ENCODE assay signal across 8 mouse cellular contexts in genomic region chr3:126639098-126639513, GRCm38 (mm10). TPM values are rescaled to one million over a fixed set of nuclear protein-coding genes. Genes with fewer than 3 reads are reported as not detected.
A peak's percentile ranks its signal among the peaks of the same experiment; 100 is the strongest.
DNase-seq lines count a peak whose midpoint lies in the region; ATAC-seq and TF ChIP-seq lines count a peak whose summit lies in the region.

No protein-coding gene starts in this region.

- no peak overlapping the region for H3K27ac ChIP-seq in neural tube, embryonic 11.5 days (ENCODE audit: low read depth, low read length)
- H3K27ac ChIP-seq in intestine, embryonic 16.5 days (ENCODE audit: low read length), result peak overlapping the region; percentile 80; the same call in 1 of the 2 replicates
- H3K27ac ChIP-seq in stomach, postnatal 0 days (replicated peaks), result peak overlapping the region; percentile 59; the same call in 1 of the 2 replicates

- H3K9ac ChIP-seq in neural tube, embryonic 11.5 days (ENCODE audit: low read length), result no peak overlapping the region
- no peak overlapping the region for H3K9ac ChIP-seq in intestine, embryonic 16.5 days (ENCODE audit: low read depth, low read length)
- H3K9ac ChIP-seq in stomach, postnatal 0 days (ENCODE audit: low read length), result no peak overlapping the region

- H3K9me3 ChIP-seq in neural tube, embryonic 11.5 days (ENCODE audit: control insufficient read depth, low read length), result no peaks in the 10 kb centered on the region
- no peaks in the 10 kb centered on the region for H3K9me3 ChIP-seq in intestine, embryonic 16.5 days (ENCODE audit: control insufficient read depth, low read length)
- H3K9me3 ChIP-seq in stomach, postnatal 0 days (ENCODE audit: control insufficient read depth, low read length), result no peaks in the 10 kb centered on the region

- TF ChIP-seq EP300 in stomach, postnatal 0 days (optimal IDR thresholded peaks at IDR 0.05), result no peak

- peak; percentile 32 for TF ChIP-seq CTCF in stomach, postnatal 0 days (IDR thresholded peaks at IDR 0.05; ENCODE audit: low read depth)

- H3K4me2 ChIP-seq in neural tube, embryonic 11.5 days (ENCODE audit: low read depth), result no peak overlapping the region
- no peak overlapping the region for H3K4me2 ChIP-seq in intestine, embryonic 16.5 days (ENCODE audit: low read depth, low read length)
- H3K4me2 ChIP-seq in stomach, postnatal 0 days (replicated peaks; ENCODE audit: low read depth), result no peak overlapping the region

- no peaks in the 10 kb centered on the region for H3K27me3 ChIP-seq in neural tube, embryonic 11.5 days (ENCODE audit: control insufficient read depth, insufficient read depth, low read length)
- no peaks in the 10 kb centered on the region for H3K27me3 ChIP-seq in intestine, embryonic 16.5 days (replicated peaks; ENCODE audit: control insufficient read depth, insufficient read depth, low read length)
- no peaks in the 10 kb centered on the region for H3K27me3 ChIP-seq in stomach, postnatal 0 days (ENCODE audit: control insufficient read depth, insufficient read depth, low read length)

- peak; percentile 32 to 53 for DNase-seq in cerebellum, postnatal 10 days
- DNase-seq in cerebellum, postnatal 4 days (ENCODE audit: low spot score in 2 of 2), result no peak
- DNase-seq in neural tube, embryonic 11.5 days (ENCODE audit: low spot score), result peak; percentile 26
- DNase-seq in neural tube, embryonic 10.5 days (ENCODE audit: extremely low spot score, low spot score), result no peak
- no peak for DNase-seq in stomach, postnatal 0 days (ENCODE audit: low spot score)

- H3K36me3 ChIP-seq in neural tube, embryonic 11.5 days (ENCODE audit: control insufficient read depth, insufficient read depth, low read length), result no peaks in the 10 kb centered on the region
- no peaks in the 10 kb centered on the region for H3K36me3 ChIP-seq in intestine, embryonic 16.5 days (ENCODE audit: control insufficient read depth, insufficient read depth, low read length)
- H3K36me3 ChIP-seq in stomach, postnatal 0 days (ENCODE audit: control insufficient read depth, insufficient read depth, low read length), result no peaks in the 10 kb centered on the region

- H3K4me1 ChIP-seq in neural tube, embryonic 11.5 days (ENCODE audit: control insufficient read depth, insufficient read depth, low read length), result peaks cover 6% of the 10 kb centered on the region; the same call in 1 of the 2 replicates
- peaks cover 31% of the 10 kb centered on the region for H3K4me1 ChIP-seq in intestine, embryonic 16.5 days (ENCODE audit: control insufficient read depth, insufficient read depth, low read length)
- H3K4me1 ChIP-seq in stomach, postnatal 0 days (replicated peaks; ENCODE audit: control insufficient read depth, insufficient read depth), result peaks cover 5% of the 10 kb centered on the region

- peak; percentile 62; the same call in 1 of the 2 replicates for ATAC-seq in neural tube, embryonic 11.5 days (ENCODE audit: insufficient read depth, low FRiP score, low TSS enrichment)
- ATAC-seq in intestine, embryonic 16.5 days, result no peak
- ATAC-seq in stomach, postnatal 0 days (ENCODE audit: low FRiP score, low TSS enrichment), result no peak; the same call in 1 of the 2 replicates
- ATAC-seq in megakaryocyte, adult 5-6 weeks (ENCODE audit: poor library complexity, severe bottlenecking), result no peak
- ATAC-seq in inflammation-experienced regulatory T-cells, adult 6 months, result no peak

- 60% methylated on average over 5 of the region's 5 CpGs for WGBS in neural tube, embryonic 11.5 days
- WGBS in intestine, embryonic 16.5 days, result 42% methylated on average over 5 of the region's 5 CpGs
- WGBS in stomach, postnatal 0 days, result 39% methylated on average over 5 of the region's 5 CpGs

- no peak overlapping the region for H3K4me3 ChIP-seq in neural tube, embryonic 11.5 days (ENCODE audit: low read depth, low read length)
- no peak overlapping the region for H3K4me3 ChIP-seq in intestine, embryonic 16.5 days (ENCODE audit: low read length)
- no peak overlapping the region for H3K4me3 ChIP-seq in stomach, postnatal 0 days (ENCODE audit: low read depth, low read length)

RNA-seq across cellular contexts. Expression of gene Camk2d, which starts 43.0 kb away (rescaled TPM):
- polyA plus RNA-seq in neural tube, embryonic 11.5 days (2014; fragmentation: Nextera tagmentation; extraction: Ambion mirVana), result 20.8 and 21.4 TPM in 2 replicates
- 37.6 and 40.3 TPM in 2 replicates for polyA plus RNA-seq in intestine, embryonic 16.5 days (2015; fragmentation: Nextera tagmentation; extraction: Ambion mirVana)
- polyA plus RNA-seq in stomach, postnatal 0 days (2015; fragmentation: Nextera tagmentation; extraction: Ambion mirVana), result 34.9 and 36.7 TPM in 2 replicates
- total RNA-seq in megakaryocyte, adult 5-6 weeks (2015), result 43.2 and 52.0 TPM in 2 replicates
- 43.7 and 52.4 TPM in 2 replicates for total RNA-seq in megakaryocyte, adult 5-6 weeks (2017)
- polyA plus RNA-seq in inflammation-experienced regulatory T-cells, adult 6 months (2017; shearing (Covaris generic)), result 10 to 100 TPM; 57.4 to 90.2 (median 67.9) TPM

Comparison
In these comparisons a context has a peak if more than half of its experiments do, and no peak if none do; other contexts are left out.
1. DNase-seq: peak in cerebellum, postnatal 10 days (2 of 2) and neural tube, embryonic 11.5 days (single experiment); none in cerebellum, postnatal 4 days (0 of 2), neural tube, embryonic 10.5 days (single experiment) and stomach, postnatal 0 days (single experiment).